Mouse (Mus musculus): ENCODE measurements at regions not wholly inside any gene's neighbourhood (a gene's known extent, or its start where the extent isn't known, plus 50 kb on each side); places are given as distances from the start of the nearest gene placed in this dataset.

GRCm38 (mm10) chr10:44603461-44603860 lies 75.2 kb upstream of the Prdm1 start:
- no peak for TF ChIP-seq GATA1 (IDR thresholded peaks at IDR 0.05; ENCODE audit: low read length)
- no peak for TF ChIP-seq TAL1 (IDR thresholded peaks at IDR 0.05; ENCODE audit: low read length)
